Mouse (Mus musculus): ENCODE measurements around the gene H1f0. TPM values are rescaled to one million over a fixed set of nuclear protein-coding genes. Genes with fewer than 3 reads are reported as not detected.

Gene H1f0
- total and polyA plus RNA-seq, 3 experiments: 33.5 to 213 (median 46.8) TPM

DNA sequence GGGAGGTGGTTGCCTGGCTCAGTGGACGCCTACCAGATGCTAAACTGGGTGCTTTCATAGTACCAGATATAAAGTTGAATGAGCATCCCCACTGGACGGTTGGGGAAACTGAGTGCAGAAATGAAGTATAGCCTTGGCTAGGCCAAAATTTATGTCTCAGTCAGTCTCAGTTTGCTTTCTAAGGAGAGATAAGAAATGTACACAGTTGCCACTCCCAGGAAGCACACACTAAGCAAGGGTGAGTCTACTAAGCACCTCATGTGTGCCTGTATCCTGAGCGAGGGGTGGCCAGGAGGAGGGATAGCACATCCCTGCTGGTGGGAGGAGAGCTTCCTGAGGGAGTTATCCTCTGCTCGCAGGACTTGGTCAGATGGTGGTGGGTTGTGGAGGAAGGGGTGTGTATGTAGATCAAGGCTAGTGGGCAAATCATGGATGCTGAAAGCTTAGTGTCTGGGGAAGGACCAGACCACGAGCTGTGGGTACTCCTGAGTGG lies 43.9 kb upstream of the H1f0 start:
- Histone ChIP-seq H3K9ac (ENCODE audit: control insufficient read depth, low read depth, low read length, poor library complexity, severe bottlenecking) (peak overlapping the region; percentile 20; the same call in 1 of the 2 replicates), H3K79me2 (ENCODE audit: control insufficient read depth, insufficient read depth, low read length, poor library complexity) (peaks cover 4% of the 10 kb centered on the region; the same call in 1 of the 2 replicates), H3K27me3 (ENCODE audit: control insufficient read depth in 1 of 2, insufficient read depth in 2 of 2, low read length in 2 of 2) (no peaks in the 10 kb centered on the region), H3K4me3 (ENCODE audit: control insufficient read depth in 1 of 2, insufficient read depth in 1 of 2, low read depth in 2 of 2, low read length in 2 of 2) (no peak overlapping the region), H3K27ac (ENCODE audit: control insufficient read depth, low read depth, low read length) (peak overlapping the region; percentile 71; the same call in 1 of the 2 replicates), H3K9me3 (replicated peaks; ENCODE audit: insufficient read depth, low read length) (no peaks in the 10 kb centered on the region), H3K4me1 (ENCODE audit: control insufficient read depth in 1 of 2, insufficient read depth in 2 of 2, low read length in 2 of 2) (peaks cover 2 to 14% of the 10 kb centered on the region in 2 experiments), H3K36me3 (ENCODE audit: control insufficient read depth in 1 of 2, insufficient read depth in 2 of 2, low read length in 2 of 2) (peaks cover 0 to 5% of the 10 kb centered on the region in 2 experiments; a peak in 2 of 4 replicates)
- peak; percentile 58 for DNase-seq (ENCODE audit: low read depth, low spot score)
- TF ChIP-seq ZMIZ1 (IDR thresholded peaks at IDR 0.05; ENCODE audit: low read depth, low read length): no peak
- TF ChIP-seq MYC (IDR thresholded peaks at IDR 0.05; ENCODE audit: low read depth, low read length): 0 out of 2 replicates have a peak, but pooled peaks have one; percentile 10
- TF ChIP-seq RAD21 (IDR thresholded peaks at IDR 0.05; ENCODE audit: low read depth, low read length): no peak
- no peak for TF ChIP-seq KAT2A (conservative IDR thresholded peaks at IDR 0.05; ENCODE audit: low read depth, low read length)
- TF ChIP-seq JUND (IDR thresholded peaks at IDR 0.05; ENCODE audit: low read depth, low read length): no peak
- TF ChIP-seq TBP (IDR thresholded peaks at IDR 0.05; ENCODE audit: low read depth, low read length): 0 out of 2 replicates have a peak, but pooled peaks have one; percentile 26
- peak; percentile 49; the same call in 1 of the 2 replicates for TF ChIP-seq GATA1 (IDR thresholded peaks at IDR 0.05; ENCODE audit: low read depth, low read length)
- no peak for TF ChIP-seq TAL1 (IDR thresholded peaks at IDR 0.05; ENCODE audit: low read length)
- TF ChIP-seq HCFC1 (IDR thresholded peaks at IDR 0.05; ENCODE audit: low read depth, low read length): 0 out of 2 replicates have a peak, but pooled peaks have one; percentile 14
- no peak for TF ChIP-seq MAZ (IDR thresholded peaks at IDR 0.05; ENCODE audit: low read depth, low read length)
- TF ChIP-seq NRF1 (IDR thresholded peaks at IDR 0.05; ENCODE audit: insufficient read depth, low read depth, low read length, poor library complexity, severe bottlenecking): no peak
- no peak for TF ChIP-seq NELFE (IDR thresholded peaks at IDR 0.05; ENCODE audit: low read depth, low read length)
- no peak for TF ChIP-seq CHD2 (IDR thresholded peaks at IDR 0.05; ENCODE audit: low read length)
- no peak for TF ChIP-seq ZNF384 (IDR thresholded peaks at IDR 0.05; ENCODE audit: low read depth, low read length)
- TF ChIP-seq MXI1 (IDR thresholded peaks at IDR 0.05; ENCODE audit: low read depth, low read length): no peak
- TF ChIP-seq CTCF (IDR thresholded peaks at IDR 0.05 in 2 of 3, conservative IDR thresholded peaks at IDR 0.05 in 1 of 3; ENCODE audit: control insufficient read depth in 1 of 3, insufficient read depth in 1 of 3, low read depth in 2 of 3, low read length in 3 of 3, poor library complexity in 1 of 3, severe bottlenecking in 1 of 3): no peak
- no peak for TF ChIP-seq POLR2AphosphoS5 (IDR thresholded peaks at IDR 0.05; ENCODE audit: borderline replicate concordance, low read depth, low read length)

DNA sequence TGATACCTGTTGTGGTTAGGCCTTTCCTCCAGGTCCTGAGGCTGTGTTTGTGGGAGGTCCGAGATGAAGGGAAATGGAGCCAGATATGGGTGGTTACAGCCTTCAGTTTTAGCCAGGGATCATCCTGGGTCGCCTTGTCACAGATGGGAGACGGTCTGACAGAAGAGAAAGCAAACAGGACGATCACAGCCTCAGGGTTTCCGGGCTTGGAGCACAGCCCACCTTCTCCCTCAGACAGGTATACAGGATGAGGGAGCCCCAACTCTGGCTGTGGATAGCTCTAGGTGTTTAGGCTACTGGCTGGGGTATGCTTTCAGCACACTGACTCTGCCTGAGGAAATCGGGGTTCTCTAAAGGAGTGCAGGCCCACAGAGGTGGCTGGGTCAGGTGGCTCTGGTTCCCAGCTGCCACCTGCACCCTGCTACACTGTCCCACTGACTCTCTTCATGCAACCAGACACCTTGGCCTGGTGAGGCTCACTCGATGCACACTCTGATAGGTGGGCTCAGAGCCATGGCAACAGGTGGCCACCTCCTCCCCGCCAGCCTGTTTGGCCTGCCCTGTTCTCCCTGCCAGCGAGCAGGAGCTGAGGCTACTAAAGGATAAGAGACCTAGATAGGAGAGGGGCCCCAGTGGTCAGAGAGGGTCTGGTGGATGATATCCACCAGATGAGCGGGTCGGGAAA lies 41.6 kb upstream of the H1f0 start:
- Histone ChIP-seq H3K27me3 (ENCODE audit: control insufficient read depth in 1 of 2, insufficient read depth in 2 of 2, low read length in 2 of 2) (no peaks in the 10 kb centered on the region), H3K27ac (ENCODE audit: control insufficient read depth, low read depth, low read length) (no peak overlapping the region), H3K4me3 (ENCODE audit: control insufficient read depth in 1 of 2, insufficient read depth in 1 of 2, low read depth in 2 of 2, low read length in 2 of 2) (no peak overlapping the region), H3K36me3 (ENCODE audit: control insufficient read depth in 1 of 2, insufficient read depth in 2 of 2, low read length in 2 of 2) (peaks cover 0 to 5% of the 10 kb centered on the region in 2 experiments; a peak in 2 of 4 replicates), H3K9me3 (replicated peaks; ENCODE audit: insufficient read depth, low read length) (no peaks in the 10 kb centered on the region), H3K9ac (ENCODE audit: control insufficient read depth, low read depth, low read length, poor library complexity, severe bottlenecking) (no peak overlapping the region), H3K4me1 (ENCODE audit: control insufficient read depth in 1 of 2, insufficient read depth in 2 of 2, low read length in 2 of 2) (peaks cover 2 to 14% of the 10 kb centered on the region in 2 experiments), H3K79me2 (ENCODE audit: control insufficient read depth, insufficient read depth, low read length, poor library complexity) (peaks cover 4% of the 10 kb centered on the region; the same call in 1 of the 2 replicates)
- no peak for DNase-seq (ENCODE audit: low read depth, low spot score)
- TF ChIP-seq GATA1 (IDR thresholded peaks at IDR 0.05; ENCODE audit: low read depth, low read length): no peak
- TF ChIP-seq ZMIZ1 (IDR thresholded peaks at IDR 0.05; ENCODE audit: low read depth, low read length): no peak
- no peak for TF ChIP-seq RAD21 (IDR thresholded peaks at IDR 0.05; ENCODE audit: low read depth, low read length)
- no peak for TF ChIP-seq CTCF (IDR thresholded peaks at IDR 0.05 in 2 of 3, conservative IDR thresholded peaks at IDR 0.05 in 1 of 3; ENCODE audit: control insufficient read depth in 1 of 3, insufficient read depth in 1 of 3, low read depth in 2 of 3, low read length in 3 of 3, poor library complexity in 1 of 3, severe bottlenecking in 1 of 3)
- TF ChIP-seq UBTF (IDR thresholded peaks at IDR 0.05; ENCODE audit: borderline replicate concordance, insufficient read depth, low read depth, low read length): no peak
- no peak for TF ChIP-seq BHLHE40 (IDR thresholded peaks at IDR 0.05; ENCODE audit: borderline replicate concordance, low read depth, low read length)
- no peak for TF ChIP-seq MYB (IDR thresholded peaks at IDR 0.05; ENCODE audit: low read depth, low read length)
- no peak for TF ChIP-seq HCFC1 (IDR thresholded peaks at IDR 0.05; ENCODE audit: low read depth, low read length)
- no peak for TF ChIP-seq GABPA (IDR thresholded peaks at IDR 0.05; ENCODE audit: low read depth, low read length)
- TF ChIP-seq MYC (IDR thresholded peaks at IDR 0.05; ENCODE audit: low read depth, low read length): no peak
- TF ChIP-seq SIN3A (IDR thresholded peaks at IDR 0.05; ENCODE audit: low read length): no peak
- no peak for TF ChIP-seq MAZ (IDR thresholded peaks at IDR 0.05; ENCODE audit: low read depth, low read length)

Measured in MEL (cell line).